Mouse (Mus musculus): ENCODE measurements around the gene Itgb3. TPM values are rescaled to one million over a fixed set of nuclear protein-coding genes. Genes with fewer than 3 reads are reported as not detected.

Itgb3 gene
- polyA plus RNA-seq, 1 experiment, result 25.6 TPM

GRCm38 (mm10) chr11:104572566-104572965 is 35.2 kb upstream of the Itgb3 start:
- Histone ChIP-seq H3K4me3 (ENCODE audit: extremely low read depth, insufficient read depth, insufficient read length) (no peak overlapping the region), H3K36me3 (ENCODE audit: control insufficient read depth, insufficient read depth, low read length) (no peaks in the 10 kb centered on the region), H3K27ac (ENCODE audit: insufficient read depth, low read length) (no peak overlapping the region), H3K27me3 (ENCODE audit: control insufficient read depth, insufficient read depth, low read length) (peaks cover 3% of the 10 kb centered on the region; the same call in 1 of the 2 replicates), H3K4me1 (ENCODE audit: control insufficient read depth, insufficient read depth, insufficient read length) (peaks cover 3% of the 10 kb centered on the region; the same call in 1 of the 2 replicates)
- no peak for DNase-seq (ENCODE audit: low read depth in 1 of 2, low spot score in 2 of 2)
- 59% methylated on average over 2 of the region's 2 CpGs for WGBS
- TF ChIP-seq POLR2A (IDR thresholded peaks at IDR 0.05; ENCODE audit: low read depth, low read length) (no peak), CTCF (IDR thresholded peaks at IDR 0.05; ENCODE audit: extremely low read depth, insufficient read depth, insufficient read length, insufficient replicate concordance) (no peak)

GRCm38 (mm10) chr11:104576772-104577612 is 30.8 kb upstream of the Itgb3 start:
- Histone ChIP-seq H3K27me3 (ENCODE audit: control insufficient read depth, insufficient read depth, low read length) (no peaks in the 10 kb centered on the region), H3K4me1 (ENCODE audit: control insufficient read depth, insufficient read depth, insufficient read length) (no peaks in the 10 kb centered on the region; the same call in 1 of the 2 replicates), H3K27ac (ENCODE audit: insufficient read depth, low read length) (no peak overlapping the region), H3K36me3 (ENCODE audit: control insufficient read depth, insufficient read depth, low read length) (no peaks in the 10 kb centered on the region), H3K4me3 (ENCODE audit: extremely low read depth, insufficient read depth, insufficient read length) (no peak overlapping the region)
- WGBS, result 68% methylated on average over 10 of the region's 10 CpGs
- TF ChIP-seq POLR2A (IDR thresholded peaks at IDR 0.05; ENCODE audit: low read depth, low read length) (no peak), CTCF (IDR thresholded peaks at IDR 0.05; ENCODE audit: extremely low read depth, insufficient read depth, insufficient read length, insufficient replicate concordance) (no peak)
- no peak for DNase-seq (ENCODE audit: low read depth in 1 of 2, low spot score in 2 of 2)

- WGBS, result 77% methylated on average over 5 of the region's 5 CpGs
- peaks cover 2% of the 10 kb centered on the region; the same call in 1 of the 2 replicates for H3K4me1 ChIP-seq (ENCODE audit: control insufficient read depth, insufficient read depth, insufficient read length)
Observed at GRCm38 (mm10) chr11:104578074-104578473, 29.7 kb upstream of the Itgb3 start.

GRCm38 (mm10) chr11:104579084-104579483 is 28.7 kb upstream of the Itgb3 start:
- H3K36me3 ChIP-seq (ENCODE audit: control insufficient read depth, insufficient read depth, low read length), result no peaks in the 10 kb centered on the region
- no peak overlapping the region for H3K27ac ChIP-seq (ENCODE audit: insufficient read depth, low read length)
- no peak for DNase-seq (ENCODE audit: low read depth in 1 of 2, low spot score in 2 of 2)
- H3K27me3 ChIP-seq (ENCODE audit: control insufficient read depth, insufficient read depth, low read length), result no peaks in the 10 kb centered on the region
- WGBS, result 66% methylated on average over 9 of the region's 9 CpGs
- H3K4me3 ChIP-seq (ENCODE audit: extremely low read depth, insufficient read depth, insufficient read length), result no peak overlapping the region
- TF ChIP-seq POLR2A (IDR thresholded peaks at IDR 0.05; ENCODE audit: low read depth, low read length) (no peak), CTCF (IDR thresholded peaks at IDR 0.05; ENCODE audit: extremely low read depth, insufficient read depth, insufficient read length, insufficient replicate concordance) (no peak)
- H3K4me1 ChIP-seq (ENCODE audit: control insufficient read depth, insufficient read depth, insufficient read length), result peaks cover 4% of the 10 kb centered on the region; the same call in 1 of the 2 replicates

More at GRCm38 (mm10) chr11:104578074-104578473, 29.7 kb upstream of the Itgb3 start:
- H3K27ac ChIP-seq (ENCODE audit: insufficient read depth, low read length), result no peak overlapping the region
- H3K4me3 ChIP-seq (ENCODE audit: extremely low read depth, insufficient read depth, insufficient read length), result no peak overlapping the region
- no peaks in the 10 kb centered on the region for H3K27me3 ChIP-seq (ENCODE audit: control insufficient read depth, insufficient read depth, low read length)
- H3K36me3 ChIP-seq (ENCODE audit: control insufficient read depth, insufficient read depth, low read length), result no peaks in the 10 kb centered on the region
- TF ChIP-seq POLR2A (IDR thresholded peaks at IDR 0.05; ENCODE audit: low read depth, low read length) (no peak), CTCF (IDR thresholded peaks at IDR 0.05; ENCODE audit: extremely low read depth, insufficient read depth, insufficient read length, insufficient replicate concordance) (no peak)
- no peak for DNase-seq (ENCODE audit: low read depth in 1 of 2, low spot score in 2 of 2)

- H3K4me1 ChIP-seq (ENCODE audit: control insufficient read depth, insufficient read depth, insufficient read length), result peaks cover 4% of the 10 kb centered on the region; the same call in 1 of the 2 replicates
- 94% methylated on average over 8 of the region's 8 CpGs for WGBS
- H3K36me3 ChIP-seq (ENCODE audit: control insufficient read depth, insufficient read depth, low read length), result no peaks in the 10 kb centered on the region
- H3K27me3 ChIP-seq (ENCODE audit: control insufficient read depth, insufficient read depth, low read length), result no peaks in the 10 kb centered on the region
- no peak overlapping the region for H3K27ac ChIP-seq (ENCODE audit: insufficient read depth, low read length)
- TF ChIP-seq POLR2A (IDR thresholded peaks at IDR 0.05; ENCODE audit: low read depth, low read length) (no peak), CTCF (IDR thresholded peaks at IDR 0.05; ENCODE audit: extremely low read depth, insufficient read depth, insufficient read length, insufficient replicate concordance) (no peak)
- DNase-seq (ENCODE audit: low read depth in 1 of 2, low spot score in 2 of 2), result no peak
- H3K4me3 ChIP-seq (ENCODE audit: extremely low read depth, insufficient read depth, insufficient read length), result no peak overlapping the region
Observed at GRCm38 (mm10) chr11:104579575-104579974, 28.2 kb upstream of the Itgb3 start.

- 89% methylated on average over 6 of the region's 6 CpGs for WGBS
- no peaks in the 10 kb centered on the region for H3K36me3 ChIP-seq (ENCODE audit: control insufficient read depth, insufficient read depth, low read length)
- no peak for DNase-seq (ENCODE audit: low read depth in 1 of 2, low spot score in 2 of 2)
- H3K4me1 ChIP-seq (ENCODE audit: control insufficient read depth, insufficient read depth, insufficient read length), result peaks cover 4% of the 10 kb centered on the region; the same call in 1 of the 2 replicates
- H3K27ac ChIP-seq (ENCODE audit: insufficient read depth, low read length), result no peak overlapping the region
- H3K27me3 ChIP-seq (ENCODE audit: control insufficient read depth, insufficient read depth, low read length), result no peaks in the 10 kb centered on the region
- no peak for TF ChIP-seq POLR2A (IDR thresholded peaks at IDR 0.05; ENCODE audit: low read depth, low read length)
- no peak for TF ChIP-seq CTCF (IDR thresholded peaks at IDR 0.05; ENCODE audit: extremely low read depth, insufficient read depth, insufficient read length, insufficient replicate concordance)
- H3K4me3 ChIP-seq (ENCODE audit: extremely low read depth, insufficient read depth, insufficient read length), result no peak overlapping the region
Observed at GRCm38 (mm10) chr11:104580091-104580490, 27.7 kb upstream of the Itgb3 start.

GRCm38 (mm10) chr11:104580606-104581005 is 27.2 kb upstream of the Itgb3 start:
- Histone ChIP-seq H3K4me1 (ENCODE audit: control insufficient read depth, insufficient read depth, insufficient read length) (peaks cover 4% of the 10 kb centered on the region; the same call in 1 of the 2 replicates), H3K36me3 (ENCODE audit: control insufficient read depth, insufficient read depth, low read length) (no peaks in the 10 kb centered on the region), H3K4me3 (ENCODE audit: extremely low read depth, insufficient read depth, insufficient read length) (no peak overlapping the region), H3K27ac (ENCODE audit: insufficient read depth, low read length) (no peak overlapping the region), H3K27me3 (ENCODE audit: control insufficient read depth, insufficient read depth, low read length) (no peaks in the 10 kb centered on the region)
- TF ChIP-seq POLR2A (IDR thresholded peaks at IDR 0.05; ENCODE audit: low read depth, low read length), result no peak
- TF ChIP-seq CTCF (IDR thresholded peaks at IDR 0.05; ENCODE audit: extremely low read depth, insufficient read depth, insufficient read length, insufficient replicate concordance), result no peak
- no peak for DNase-seq (ENCODE audit: low read depth in 1 of 2, low spot score in 2 of 2)
- WGBS, result 60% methylated on average over 5 of the region's 5 CpGs

All from spleen, adult 2 months (tissue).